Mouse (Mus musculus): ENCODE results near the gene Rnf208.

GRCm38 (mm10) chr2:25211121-25211670 lies 30.9 kb upstream of the Rnf208 start, which contains the start of gene Nelfb:
- TF ChIP-seq MAX (IDR thresholded peaks at IDR 0.05; ENCODE audit: low read depth): no peak
- peak; percentile 90 for TF ChIP-seq POLR2A (IDR thresholded peaks at IDR 0.05; ENCODE audit: insufficient read length, low read depth)
- peak; percentile 87 for TF ChIP-seq POLR2AphosphoS2 (IDR thresholded peaks at IDR 0.05; ENCODE audit: insufficient read length, low read depth)
- TF ChIP-seq USF1 (IDR thresholded peaks at IDR 0.05; ENCODE audit: low read depth): no peak
- TF ChIP-seq CEBPB (IDR thresholded peaks at IDR 0.05; ENCODE audit: insufficient read depth, poor library complexity, severe bottlenecking): no peak

All from myocyte (in vitro differentiated cells).